Mouse (Mus musculus): ENCODE measurements at regions not wholly inside any gene's neighbourhood (a gene's known extent, or its start where the extent isn't known, plus 50 kb on each side); places are given as distances from the start of the nearest gene placed in this dataset.
A peak's percentile ranks its signal among the peaks of the same experiment; 100 is the strongest.

DNA sequence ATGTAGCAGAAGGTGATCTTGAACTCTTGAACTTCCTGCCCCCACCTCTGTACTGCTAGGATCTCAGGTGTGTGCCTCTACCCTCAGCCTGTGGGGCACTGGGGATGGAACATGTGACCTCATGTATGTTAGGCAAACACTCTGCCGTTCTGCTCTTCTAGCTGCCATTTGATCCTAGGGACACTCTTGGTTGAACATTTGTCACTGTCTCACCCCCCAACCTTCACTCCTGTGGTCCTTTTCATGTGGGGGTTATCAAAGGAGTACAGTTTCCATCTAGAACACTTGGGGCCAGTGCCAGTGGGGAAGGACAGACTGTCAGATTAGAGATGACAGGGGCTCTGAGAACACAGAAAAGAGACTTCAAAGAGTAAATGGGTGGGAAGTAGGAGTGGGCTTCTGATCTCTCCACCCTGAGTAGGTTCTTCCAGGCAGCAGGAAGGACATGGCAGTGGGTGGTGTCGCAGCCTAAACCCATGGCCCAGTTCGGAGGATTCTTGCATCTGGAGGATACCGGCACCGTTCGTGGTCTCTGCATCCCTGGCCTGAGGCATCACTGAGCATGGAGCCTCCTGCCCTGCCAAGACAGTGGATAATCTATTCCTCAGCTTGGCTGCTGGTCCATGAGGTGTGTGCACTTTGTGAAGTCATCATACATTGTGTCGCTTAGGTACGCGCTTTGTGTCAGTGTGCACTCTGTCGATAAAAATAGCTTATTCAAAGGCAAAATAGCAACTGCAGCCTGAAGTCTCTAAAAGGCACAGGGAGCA is 132.7 kb upstream of the Ctnnb1 start:
- intact Hi-C loops (cut with DNase I; ENCODE audit: low total_unique reads): no loop called here
- DNase-seq: no peak

DNA sequence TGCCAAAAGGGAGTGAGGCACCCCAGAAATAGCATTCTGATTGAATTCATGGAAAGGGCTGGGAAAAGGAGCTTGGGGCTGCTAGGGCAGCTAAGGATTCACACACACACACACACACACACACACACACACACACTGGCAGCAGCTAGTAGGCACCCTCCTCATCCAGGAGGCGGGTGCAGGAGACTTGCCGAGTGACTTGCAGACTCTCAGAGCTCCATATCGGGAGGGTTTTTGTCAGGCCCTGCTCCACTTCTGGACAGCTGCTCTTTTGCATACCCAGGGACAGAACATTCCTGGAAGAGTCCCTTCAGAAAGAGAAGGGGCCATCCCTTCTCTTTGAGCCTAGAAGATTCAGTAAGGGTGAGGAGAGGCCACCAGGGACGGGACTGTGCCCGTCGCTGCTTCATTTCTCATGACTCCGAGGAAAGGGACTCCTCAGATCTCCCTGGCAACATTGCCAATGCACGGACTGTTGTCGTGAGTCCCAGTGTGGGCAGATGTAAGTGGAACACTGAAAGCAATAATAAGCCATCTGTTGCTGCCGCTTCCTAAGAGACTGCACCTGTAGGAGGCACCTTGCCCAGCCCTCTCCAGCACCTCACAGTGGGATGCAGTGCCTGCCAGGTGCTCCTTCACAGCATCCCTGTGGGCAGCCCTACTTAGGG is 130.9 kb upstream of the Ctnnb1 start:
- DNase-seq: no peak
- intact Hi-C loops (cut with DNase I; ENCODE audit: low total_unique reads): no loop called here

DNA sequence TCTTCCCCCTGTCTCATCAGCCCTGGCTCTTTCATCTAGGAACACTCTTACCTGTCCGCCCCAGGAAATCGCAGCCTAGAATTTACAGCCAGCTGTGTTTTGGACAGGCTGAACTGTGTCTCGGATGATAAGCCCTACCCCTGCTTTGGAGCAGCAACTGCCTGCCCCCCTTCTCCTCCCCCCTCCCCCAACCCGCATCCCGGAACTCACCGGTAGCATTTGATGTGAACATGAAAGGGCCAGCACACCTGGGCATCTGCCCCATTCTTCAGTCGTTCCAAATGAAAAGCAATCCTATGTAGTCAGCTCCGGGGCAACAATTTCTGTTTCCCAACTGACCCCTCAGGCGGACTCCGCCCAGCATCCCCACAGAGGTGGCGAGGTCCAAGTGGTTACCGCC is 130.1 kb upstream of the Ctnnb1 start:
- no peak for DNase-seq
- intact Hi-C loops (cut with DNase I; ENCODE audit: low total_unique reads): no loop called here

- intact Hi-C loops (cut with DNase I; ENCODE audit: low total_unique reads): no loop called here
These were observed 126.4 kb upstream of the Ctnnb1 start for GRCm38 (mm10) chr9:120802646-120803045.

GRCm38 (mm10) chr9:120804760-120805294 is 124.2 kb upstream of the Ctnnb1 start:
- no peak for DNase-seq
- intact Hi-C loops (cut with DNase I; ENCODE audit: low total_unique reads): no loop called here

More at GRCm38 (mm10) chr9:120802646-120803045, 126.4 kb upstream of the Ctnnb1 start:
- no peak for DNase-seq

- intact Hi-C loops (cut with DNase I; ENCODE audit: low total_unique reads): no loop called here
- DNase-seq: no peak
These were observed 120.1 kb upstream of the Ctnnb1 start for GRCm38 (mm10) chr9:120808741-120809425.

GRCm38 (mm10) chr9:120811522-120811921 is 117.5 kb upstream of the Ctnnb1 start:
- DNase-seq: no peak
- intact Hi-C loops (cut with DNase I; ENCODE audit: low total_unique reads): no loop called here

GRCm38 (mm10) chr9:120812667-120813210 is 116.3 kb upstream of the Ctnnb1 start:
- DNase-seq: no peak
- intact Hi-C loops (cut with DNase I; ENCODE audit: low total_unique reads): no loop called here

DNA sequence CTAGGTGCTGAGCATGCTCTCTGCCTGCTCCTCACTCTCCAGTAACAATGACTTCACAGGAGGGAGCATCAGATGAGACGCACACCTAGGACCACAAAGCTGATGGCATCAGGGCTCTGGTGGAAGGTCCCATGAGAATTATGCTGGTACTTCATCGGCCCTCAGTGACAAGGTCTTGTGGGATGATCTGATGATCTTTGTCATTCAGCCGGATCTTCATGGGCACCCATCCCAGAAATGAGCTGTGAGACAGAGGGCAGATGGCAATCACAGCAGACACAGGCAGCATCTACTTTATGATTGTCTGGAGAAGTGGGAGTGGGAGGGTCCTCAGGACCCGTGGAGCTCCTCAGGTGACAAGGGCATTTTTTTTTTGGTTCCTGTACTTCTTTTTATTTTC is 114.7 kb upstream of the Ctnnb1 start:
- intact Hi-C loops (cut with DNase I; ENCODE audit: low total_unique reads): no loop called here
- no peak for DNase-seq

- no peak for DNase-seq
- intact Hi-C loops (cut with DNase I; ENCODE audit: low total_unique reads): no loop called here
These were observed 110.2 kb upstream of the Ctnnb1 start for GRCm38 (mm10) chr9:120818726-120819317.

GRCm38 (mm10) chr9:120820892-120821291 is 108.1 kb upstream of the Ctnnb1 start:
- intact Hi-C loops (cut with DNase I; ENCODE audit: low total_unique reads): no loop called here

GRCm38 (mm10) chr9:120823397-120823796 is 105.6 kb upstream of the Ctnnb1 start:
- intact Hi-C loops (cut with DNase I; ENCODE audit: low total_unique reads): no loop called here
- DNase-seq: no peak

More at GRCm38 (mm10) chr9:120820892-120821291, 108.1 kb upstream of the Ctnnb1 start:
- DNase-seq: no peak

GRCm38 (mm10) chr9:120826266-120826665 is 102.8 kb upstream of the Ctnnb1 start:
- intact Hi-C loops (cut with DNase I; ENCODE audit: low total_unique reads): no loop called here
- no peak for DNase-seq

- DNase-seq: peak; percentile 77
- intact Hi-C loops (cut with DNase I; ENCODE audit: low total_unique reads): no loop called here
These were observed 98.5 kb upstream of the Ctnnb1 start for GRCm38 (mm10) chr9:120830526-120830925.

- intact Hi-C loops (cut with DNase I; ENCODE audit: low total_unique reads): no loop called here
- DNase-seq: no peak
These were observed 94.8 kb upstream of the Ctnnb1 start for GRCm38 (mm10) chr9:120834166-120834565.

DNA sequence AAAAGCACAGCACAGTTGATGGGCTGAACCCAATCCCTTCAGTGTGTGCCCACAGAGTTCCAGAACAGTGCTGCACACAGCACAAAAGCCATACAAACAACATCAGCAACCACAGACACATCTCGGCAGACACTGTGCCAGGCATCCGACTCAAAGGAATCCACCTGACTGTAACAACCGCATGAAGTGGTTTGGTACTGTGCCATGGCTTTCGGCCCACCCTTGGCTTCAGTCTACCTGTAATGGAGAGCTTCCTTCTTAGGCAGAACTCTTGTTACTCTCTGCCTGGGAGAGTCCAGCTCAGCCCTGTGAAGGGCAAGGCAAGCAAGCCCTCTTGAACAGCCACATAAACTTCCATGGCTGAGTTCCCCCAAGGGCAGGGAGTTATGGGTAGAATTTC is 93.4 kb upstream of the Ctnnb1 start:
- no peak for DNase-seq
- intact Hi-C loops (cut with DNase I; ENCODE audit: low total_unique reads): no loop called here

GRCm38 (mm10) chr9:120837431-120838150 is 91.4 kb upstream of the Ctnnb1 start:
- intact Hi-C loops (cut with DNase I; ENCODE audit: low total_unique reads): no loop called here

DNA sequence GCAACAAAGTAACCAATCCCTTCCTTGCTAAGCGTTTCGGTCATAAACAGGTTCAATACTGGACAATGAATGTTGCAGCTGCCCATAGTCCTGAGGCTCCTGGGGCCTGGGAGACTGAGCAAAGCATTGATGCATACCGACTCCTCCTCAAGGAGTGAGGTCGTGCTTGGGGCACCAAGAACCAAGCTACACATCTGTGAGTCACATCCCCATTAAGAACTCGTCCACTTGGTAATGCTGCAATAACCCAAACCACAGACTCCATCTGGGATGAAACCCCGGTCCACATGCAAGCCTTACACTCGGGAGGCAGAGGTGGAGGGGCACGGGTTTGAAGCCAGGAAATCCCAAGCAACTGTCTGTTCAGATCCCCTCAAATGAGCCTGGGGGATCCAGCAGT is 85.3 kb upstream of the Ctnnb1 start:
- no peak for DNase-seq
- intact Hi-C loops (cut with DNase I; ENCODE audit: low total_unique reads): no loop called here

More at GRCm38 (mm10) chr9:120837431-120838150, 91.4 kb upstream of the Ctnnb1 start:
- no peak for DNase-seq

- intact Hi-C loops (cut with DNase I; ENCODE audit: low total_unique reads): no loop called here
- DNase-seq: no peak
These were observed 83.5 kb upstream of the Ctnnb1 start for GRCm38 (mm10) chr9:120845538-120845937.

All from gastrocnemius, postnatal 14 days (tissue).